Mouse (Mus musculus): ENCODE results near the gene Glrx. TPM values are rescaled to one million over a fixed set of nuclear protein-coding genes. Genes with fewer than 3 reads are reported as not detected.

Gene Glrx
- polyA plus RNA-seq, 1 experiment from 2014 or later, result 26.4 TPM

Other genes with a start within 250 kb of the Glrx start
- 1.5 and 2.0 TPM in 2 replicates for gene Ell2, start 133.1 kb upstream of the Glrx start, polyA plus RNA-seq (2015; fragmentation: Nextera tagmentation; extraction: Ambion mirVana)
- 38.3 and 38.7 TPM in 2 replicates for gene Rhobtb3, start 104.1 kb downstream of the Glrx start, polyA plus RNA-seq (2015; fragmentation: Nextera tagmentation; extraction: Ambion mirVana)
- 1.2 and 1.8 TPM in 2 replicates for gene Spata9, start 127.3 kb downstream of the Glrx start, polyA plus RNA-seq (2015; fragmentation: Nextera tagmentation; extraction: Ambion mirVana)
- 19.0 and 19.8 TPM in 2 replicates for gene Rfesd, start 178.9 kb downstream of the Glrx start, polyA plus RNA-seq (2015; fragmentation: Nextera tagmentation; extraction: Ambion mirVana)
- 0.55 and 0.74 TPM in 2 replicates for gene Gpr150, start 217.1 kb downstream of the Glrx start, polyA plus RNA-seq (2015; fragmentation: Nextera tagmentation; extraction: Ambion mirVana)